Mouse (Mus musculus) embryonic facial prominence, embryonic 12.5 days (tissue): Measurements from ENCODE around the gene Mlh3. TPM values are rescaled to one million over a fixed set of nuclear protein-coding genes. Genes with fewer than 3 reads are reported as not detected.
A peak's percentile ranks its signal among the peaks of the same experiment; 100 is the strongest.

Source experiments
- ATAC-seq: fragments of 200-750 bp; cut with Nextera tagmentation; 2 replicates; pipeline ENCODE4 v1.8.0; 2017; ENCODE audit not compliant: insufficient number of reproducible peaks, insufficient read depth, low FRiP score, low TSS enrichment
- H3K27ac ChIP-seq: fragments of 300-500 bp; sonication (generic); 2 replicates; pipeline ENCODE4 v1.5.1; 2016; ENCODE audit warnings: mild to moderate bottlenecking
- H3K27me3 ChIP-seq: fragments of 300-500 bp; sonication (generic); 2 replicates; pipeline ENCODE4 v1.6.1; 2016; ENCODE audit warnings: mild to moderate bottlenecking, moderate library complexity
- H3K36me3 ChIP-seq: fragments of 300-500 bp; sonication (generic); 2 replicates; pipeline ENCODE4 v1.6.1; 2016; ENCODE audit warnings: mild to moderate bottlenecking
- H3K4me1 ChIP-seq: fragments of 300-500 bp; sonication (generic); 2 replicates; pipeline ENCODE4 v1.6.1; 2016
- H3K4me2 ChIP-seq: fragments of 300-500 bp; sonication (generic); replicated peaks from 2 replicates; pipeline ENCODE4 v1.6.1; 2016; ENCODE audit warnings: mild to moderate bottlenecking, moderate library complexity
- H3K4me3 ChIP-seq: fragments of 300-500 bp; sonication (generic); 2 replicates; pipeline ENCODE4 v1.5.1; 2016; ENCODE audit warnings: mild to moderate bottlenecking
- H3K9ac ChIP-seq: fragments of 300-500 bp; sonication (generic); 2 replicates; pipeline ENCODE4 v1.6.1; 2016; ENCODE audit warnings: mild to moderate bottlenecking, moderate library complexity
- H3K9me3 ChIP-seq: fragments of 300-500 bp; sonication (generic); 2 replicates; pipeline ENCODE4 v1.6.1; 2016; ENCODE audit warnings: mild to moderate bottlenecking, moderate library complexity
- WGBS: fragments of 180-500 bp; shearing (Covaris S2); methylation state at CpG from one replicate; pipeline ENCODE4 v1.1.7; 2016; 5-methylcytosine and 5-hydroxymethylcytosine counted together
- polyA plus RNA-seq: library from polyadenylated mRNA; unstranded; fragments of >200 nt; fragmentation: Nextera tagmentation; extraction: Ambion mirVana; gene quantifications from 2 replicates; pipeline ENCODE4 v1.2.1, GENCODE M21; 2016

The Mlh3 gene
- polyA plus RNA-seq, 1 experiment from 2014 or later, result 11.0 TPM

GRCm38 (mm10) chr12:85199954-85200353, 70.4 kb downstream of the Mlh3 start:
- ATAC-seq, result no peak
- H3K27me3 ChIP-seq, result peaks cover 16% of the 10 kb centered on the region

DNA sequence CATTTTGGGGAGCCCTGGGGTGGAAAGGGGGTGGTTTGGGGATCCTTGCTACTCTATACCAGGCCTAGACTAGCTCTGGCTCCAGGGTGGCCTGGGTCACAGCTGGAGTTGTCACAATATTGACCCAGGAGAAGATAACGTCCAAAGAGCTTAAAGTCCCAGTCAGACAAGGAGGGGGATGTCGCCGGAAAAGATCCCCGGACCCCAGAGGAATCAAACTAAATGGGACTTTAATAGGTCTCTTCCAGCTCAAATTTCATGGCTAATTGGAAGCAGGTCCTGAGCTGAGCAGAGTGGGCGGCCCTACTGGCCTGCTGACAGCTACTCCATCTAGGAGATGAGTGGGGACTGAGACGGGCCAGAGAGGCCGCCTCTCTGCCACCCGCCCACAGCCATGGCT, 72.5 kb downstream of the Mlh3 start:
- Histone ChIP-seq H3K9me3 (no peaks in the 10 kb centered on the region), H3K4me3 (no peak overlapping the region), H3K4me2 (0 out of 2 replicates have a peak overlapping the region, but pooled peaks have one; percentile 15), H3K4me1 (peaks cover 67% of the 10 kb centered on the region), H3K27me3 (peaks cover 16% of the 10 kb centered on the region), H3K9ac (no peak overlapping the region), H3K27ac (peak overlapping the region; percentile 57), H3K36me3 (no peaks in the 10 kb centered on the region)
- 8% methylated on average over 8 of the region's 8 CpGs for WGBS
- no peak; the same call in 1 of the 2 replicates for ATAC-seq

More at GRCm38 (mm10) chr12:85199954-85200353, 70.4 kb downstream of the Mlh3 start:
- 67% methylated on average over 1 of the region's 1 CpGs for WGBS
- Histone ChIP-seq H3K9me3 (no peaks in the 10 kb centered on the region), H3K9ac (peak overlapping the region; percentile 25; the same call in 1 of the 2 replicates), H3K4me1 (peaks cover 55% of the 10 kb centered on the region), H3K4me3 (no peak overlapping the region), H3K27ac (no peak overlapping the region), H3K36me3 (no peaks in the 10 kb centered on the region), H3K4me2 (no peak overlapping the region)

GRCm38 (mm10) chr12:85197371-85197770, 73.0 kb downstream of the Mlh3 start:
- peak overlapping the region; percentile 57 for H3K27ac ChIP-seq
- ATAC-seq, result no peak
- H3K27me3 ChIP-seq, result peaks cover 16% of the 10 kb centered on the region
- no peaks in the 10 kb centered on the region for H3K36me3 ChIP-seq
- no peaks in the 10 kb centered on the region for H3K9me3 ChIP-seq
- 0 out of 2 replicates have a peak overlapping the region, but pooled peaks have one; percentile 15 for H3K4me2 ChIP-seq
- no peak overlapping the region for H3K4me3 ChIP-seq
- peaks cover 72% of the 10 kb centered on the region for H3K4me1 ChIP-seq
- 59% methylated on average over 7 of the region's 7 CpGs for WGBS
- H3K9ac ChIP-seq, result no peak overlapping the region

GRCm38 (mm10) chr12:85196191-85196590, 74.2 kb downstream of the Mlh3 start:
- Histone ChIP-seq H3K4me2 (no peak overlapping the region), H3K27me3 (peaks cover 16% of the 10 kb centered on the region), H3K36me3 (no peaks in the 10 kb centered on the region), H3K9me3 (no peaks in the 10 kb centered on the region), H3K4me3 (no peak overlapping the region), H3K4me1 (peaks cover 63% of the 10 kb centered on the region), H3K27ac (no peak overlapping the region), H3K9ac (no peak overlapping the region)
- ATAC-seq, result no peak
- 80% methylated on average over 10 of the region's 10 CpGs for WGBS

- H3K27ac ChIP-seq, result no peak overlapping the region
- H3K36me3 ChIP-seq, result no peaks in the 10 kb centered on the region
- H3K4me3 ChIP-seq, result no peak overlapping the region
- H3K9me3 ChIP-seq, result no peaks in the 10 kb centered on the region
- 86% methylated on average over 5 of the region's 5 CpGs for WGBS
- peaks cover 11% of the 10 kb centered on the region for H3K27me3 ChIP-seq
- no peak overlapping the region for H3K4me2 ChIP-seq
- H3K4me1 ChIP-seq, result peaks cover 52% of the 10 kb centered on the region
- no peak for ATAC-seq
- no peak overlapping the region for H3K9ac ChIP-seq
Measured at GRCm38 (mm10) chr12:85195086-85195485, 75.3 kb downstream of the Mlh3 start.

- Histone ChIP-seq H3K9ac (no peak overlapping the region), H3K27me3 (peaks cover 7% of the 10 kb centered on the region; the same call in 1 of the 2 replicates), H3K27ac (no peak overlapping the region), H3K4me1 (peaks cover 50% of the 10 kb centered on the region), H3K4me2 (no peak overlapping the region), H3K9me3 (no peaks in the 10 kb centered on the region), H3K4me3 (no peak overlapping the region), H3K36me3 (no peaks in the 10 kb centered on the region)
- ATAC-seq, result no peak
- WGBS, result 54% methylated on average over 4 of the region's 4 CpGs
Measured at GRCm38 (mm10) chr12:85194623-85195018, 75.8 kb downstream of the Mlh3 start.

DNA sequence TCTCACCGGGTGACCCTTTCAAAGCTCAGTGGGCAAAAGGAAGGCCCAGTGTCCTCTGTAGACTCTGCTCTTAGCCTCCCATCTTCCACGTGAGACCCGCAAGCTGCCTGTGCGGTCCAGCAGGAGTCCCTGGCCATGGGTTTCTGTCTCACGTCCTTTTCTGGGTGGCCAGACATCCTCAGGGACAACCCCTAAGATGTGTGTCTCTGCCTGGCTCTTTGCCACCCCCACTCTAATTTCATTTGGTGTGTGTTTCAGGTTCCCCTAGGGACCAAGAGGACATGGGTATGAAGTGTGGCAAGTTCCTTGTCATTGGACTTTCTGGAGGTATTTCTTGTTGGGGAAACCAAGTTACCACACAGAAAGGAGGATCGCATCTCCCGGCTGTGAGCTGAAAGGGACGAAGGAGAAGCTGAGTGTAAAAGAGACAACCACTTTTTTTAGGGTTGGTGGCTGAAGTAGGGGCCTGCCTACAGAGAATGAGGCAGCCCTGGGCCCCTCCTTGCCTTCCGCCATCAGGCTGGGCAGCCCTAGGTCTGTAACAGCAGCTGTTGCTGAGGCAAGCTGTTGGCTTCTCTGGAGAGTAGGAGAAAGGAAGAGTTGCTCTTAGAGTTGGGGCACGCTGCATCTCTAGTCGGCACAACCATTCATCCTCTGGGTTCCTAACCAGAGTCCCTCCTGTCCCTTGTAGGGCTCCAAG, 76.3 kb downstream of the Mlh3 start:
- Histone ChIP-seq H3K27ac (no peak overlapping the region), H3K36me3 (no peaks in the 10 kb centered on the region), H3K4me2 (no peak overlapping the region), H3K9me3 (no peaks in the 10 kb centered on the region), H3K4me3 (no peak overlapping the region), H3K4me1 (peaks cover 50% of the 10 kb centered on the region), H3K27me3 (0 out of 2 replicates have a peak, but pooled peaks cover 2% of the 10 kb centered on the region), H3K9ac (no peak overlapping the region)
- WGBS, result 93% methylated on average over 11 of the region's 11 CpGs
- no peak for ATAC-seq

GRCm38 (mm10) chr12:85193146-85193545, 77.3 kb downstream of the Mlh3 start:
- no peak for ATAC-seq
- H3K4me2 ChIP-seq, result no peak overlapping the region
- WGBS, result 81% methylated on average over 10 of the region's 10 CpGs
- H3K9ac ChIP-seq, result no peak overlapping the region
- H3K9me3 ChIP-seq, result no peaks in the 10 kb centered on the region
- H3K36me3 ChIP-seq, result no peaks in the 10 kb centered on the region
- peaks cover 45% of the 10 kb centered on the region for H3K4me1 ChIP-seq
- H3K27ac ChIP-seq, result no peak overlapping the region
- no peak overlapping the region for H3K4me3 ChIP-seq
- H3K27me3 ChIP-seq, result no peaks in the 10 kb centered on the region

DNA sequence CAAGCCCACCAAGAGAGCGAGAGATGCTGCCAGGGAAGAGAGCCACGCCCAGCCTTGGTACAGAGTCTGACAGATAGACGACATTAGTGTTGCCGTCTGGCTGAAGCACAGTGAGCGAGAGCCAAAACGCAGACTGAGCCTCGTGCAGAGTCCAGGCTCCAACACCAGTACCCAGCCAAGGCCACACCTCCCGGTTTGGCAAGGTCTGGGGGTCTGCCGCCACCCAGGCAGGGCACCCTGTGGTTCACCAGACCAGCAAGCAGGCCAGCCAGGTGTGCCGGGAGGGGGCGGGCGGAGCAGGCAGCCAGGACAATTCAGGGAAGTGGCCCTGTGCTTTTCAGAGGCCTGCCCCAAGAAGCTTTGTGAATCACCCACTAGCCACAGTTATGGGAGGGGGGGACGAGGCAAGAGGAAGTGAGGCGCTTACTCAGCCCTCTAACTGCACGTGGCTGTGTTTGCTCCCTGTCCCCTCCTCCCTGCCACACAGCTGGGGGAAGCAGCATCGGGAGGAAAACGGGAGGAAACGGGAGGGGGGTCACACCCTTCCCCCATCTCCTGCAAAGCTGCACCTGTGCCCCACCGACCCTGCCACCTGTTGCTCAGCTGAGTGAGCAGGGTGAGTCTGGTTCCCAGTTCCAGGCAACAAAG, 77.8 kb downstream of the Mlh3 start:
- Histone ChIP-seq H3K27ac (no peak overlapping the region), H3K9ac (no peak overlapping the region), H3K4me2 (no peak overlapping the region), H3K27me3 (no peaks in the 10 kb centered on the region), H3K36me3 (no peaks in the 10 kb centered on the region), H3K9me3 (no peaks in the 10 kb centered on the region), H3K4me1 (peaks cover 39% of the 10 kb centered on the region), H3K4me3 (no peak overlapping the region)
- no peak for ATAC-seq
- 24% methylated on average over 19 of the region's 19 CpGs for WGBS

GRCm38 (mm10) chr12:85190290-85190689, 80.1 kb downstream of the Mlh3 start:
- 78% methylated on average over 7 of the region's 7 CpGs for whole genome bisulfite sequencing
- Histone ChIP-seq H3K27ac (no peak overlapping the region), H3K4me1 (peaks cover 31% of the 10 kb centered on the region), H3K36me3 (no peaks in the 10 kb centered on the region), H3K4me3 (no peak overlapping the region), H3K27me3 (no peaks in the 10 kb centered on the region), H3K9me3 (no peaks in the 10 kb centered on the region), H3K9ac (no peak overlapping the region), H3K4me2 (no peak overlapping the region)
- no peak for ATAC-seq

DNA sequence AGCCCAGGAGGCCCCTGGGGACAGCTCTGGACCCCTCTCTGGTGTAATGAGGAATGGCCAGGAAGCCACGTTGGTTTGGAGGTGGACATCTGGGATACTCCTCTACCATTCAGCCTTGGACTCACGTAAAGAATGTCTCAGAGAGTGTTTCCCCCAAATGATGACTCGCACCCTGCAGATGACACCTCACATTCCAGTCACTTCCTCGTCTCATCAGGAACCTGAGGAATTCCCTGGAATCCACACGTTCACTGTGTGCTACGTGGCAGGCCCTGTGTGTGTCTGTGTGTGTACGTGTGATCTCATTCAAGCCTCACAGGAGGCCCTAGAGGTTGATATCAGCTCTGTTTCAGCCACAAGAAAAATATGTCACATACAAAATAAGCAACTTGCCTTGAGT, 84.0 kb downstream of the Mlh3 start:
- H3K27me3 ChIP-seq, result 0 out of 2 replicates have a peak, but pooled peaks cover 3% of the 10 kb centered on the region
- H3K9me3 ChIP-seq, result no peaks in the 10 kb centered on the region
- H3K36me3 ChIP-seq, result no peaks in the 10 kb centered on the region
- WGBS, result 72% methylated on average over 7 of the region's 7 CpGs
- no peak overlapping the region for H3K4me3 ChIP-seq
- no peak for ATAC-seq
- H3K27ac ChIP-seq, result 0 out of 2 replicates have a peak overlapping the region, but pooled peaks have one; percentile 11
- peaks cover 25% of the 10 kb centered on the region for H3K4me1 ChIP-seq
- no peak overlapping the region for H3K9ac ChIP-seq
- no peak overlapping the region for H3K4me2 ChIP-seq

- WGBS, result 53% methylated on average over 8 of the region's 8 CpGs
- H3K9ac ChIP-seq, result no peak overlapping the region
- no peaks in the 10 kb centered on the region for H3K36me3 ChIP-seq
- no peak overlapping the region for H3K4me3 ChIP-seq
- H3K27me3 ChIP-seq, result peaks cover 6% of the 10 kb centered on the region; the same call in 1 of the 2 replicates
- no peaks in the 10 kb centered on the region for H3K9me3 ChIP-seq
- ATAC-seq, result no peak
- no peak overlapping the region for H3K4me2 ChIP-seq
- H3K27ac ChIP-seq, result 0 out of 2 replicates have a peak overlapping the region, but pooled peaks have one; percentile 11
- peaks cover 27% of the 10 kb centered on the region for H3K4me1 ChIP-seq
Measured at GRCm38 (mm10) chr12:85185810-85186209, 84.6 kb downstream of the Mlh3 start.
